Mouse (Mus musculus) olfactory bulb, adult 2 months (tissue): ENCODE results near the gene Plekhg3.

Source experiments
- CTCF ChIP-seq: fragments of 200-500 bp; IDR thresholded peaks from 2 replicates; pipeline ENCODE4 v1.5.1; 2012; ENCODE audit warnings: low read depth, mild to moderate bottlenecking, low read length, moderate library complexity; ENCODE audit not compliant: insufficient read depth
- POLR2A ChIP-seq: fragments of 200-500 bp; IDR thresholded peaks from 2 replicates; pipeline ENCODE4 v1.6.1; 2012; ENCODE audit warnings: mild to moderate bottlenecking, low read depth, low read length, moderate library complexity; ENCODE audit not compliant: insufficient read depth

GRCm38 (mm10) chr12:76536591-76537153 lies 6.0 kb downstream of the Plekhg3 start:
- TF ChIP-seq POLR2A (no peak), CTCF (no peak)
